Mouse (Mus musculus): ENCODE data around the gene Nacc2. TPM values are rescaled to one million over a fixed set of nuclear protein-coding genes. Genes with fewer than 3 reads are reported as not detected.

Gene Nacc2
- polyA plus RNA-seq, 1 experiment from 2014 or later, result 6.5 TPM

DNA sequence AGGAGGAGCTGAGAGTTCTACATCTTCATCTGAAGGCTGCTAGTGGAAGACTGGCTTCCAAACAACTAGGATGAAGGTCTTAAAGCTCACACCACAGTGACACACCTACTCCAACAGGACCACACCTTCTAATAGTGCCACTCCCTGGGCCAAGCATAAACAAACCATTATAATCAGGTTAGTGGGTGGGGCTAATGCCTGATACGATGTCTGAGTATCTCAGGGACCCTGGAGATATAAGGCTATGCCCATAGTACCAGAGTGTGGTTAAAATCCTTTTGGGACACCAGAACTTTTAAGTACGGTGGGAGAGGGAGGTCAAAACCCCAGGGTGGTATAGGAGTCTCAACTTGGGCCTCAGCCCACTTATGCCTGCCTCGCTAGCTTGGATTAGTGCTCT is 80.4 kb downstream of the Nacc2 start:
- H3K27me3 ChIP-seq (ENCODE audit: control insufficient read depth, insufficient read depth, low read length), result no peaks in the 10 kb centered on the region
- DNase-seq (ENCODE audit: low spot score), result no peak
- H3K27ac ChIP-seq (ENCODE audit: low read depth, low read length), result no peak overlapping the region
- H3K4me3 ChIP-seq (ENCODE audit: low read depth, low read length), result no peak overlapping the region
- ATAC-seq (replicated peaks; ENCODE audit: low FRiP score), result no peak
- H3K9me3 ChIP-seq (ENCODE audit: control insufficient read depth, low read length), result no peaks in the 10 kb centered on the region
- no peaks in the 10 kb centered on the region for H3K4me1 ChIP-seq (replicated peaks; ENCODE audit: control insufficient read depth, insufficient read depth, low read length)
- H3K9ac ChIP-seq (ENCODE audit: low read length), result no peak overlapping the region
- no peaks in the 10 kb centered on the region for H3K36me3 ChIP-seq (ENCODE audit: control insufficient read depth, insufficient read depth, low read length)
- 86% methylated on average over 3 of the region's 3 CpGs for WGBS
- no peak overlapping the region for H3K4me2 ChIP-seq (ENCODE audit: low read depth, low read length, severe bottlenecking)

DNA sequence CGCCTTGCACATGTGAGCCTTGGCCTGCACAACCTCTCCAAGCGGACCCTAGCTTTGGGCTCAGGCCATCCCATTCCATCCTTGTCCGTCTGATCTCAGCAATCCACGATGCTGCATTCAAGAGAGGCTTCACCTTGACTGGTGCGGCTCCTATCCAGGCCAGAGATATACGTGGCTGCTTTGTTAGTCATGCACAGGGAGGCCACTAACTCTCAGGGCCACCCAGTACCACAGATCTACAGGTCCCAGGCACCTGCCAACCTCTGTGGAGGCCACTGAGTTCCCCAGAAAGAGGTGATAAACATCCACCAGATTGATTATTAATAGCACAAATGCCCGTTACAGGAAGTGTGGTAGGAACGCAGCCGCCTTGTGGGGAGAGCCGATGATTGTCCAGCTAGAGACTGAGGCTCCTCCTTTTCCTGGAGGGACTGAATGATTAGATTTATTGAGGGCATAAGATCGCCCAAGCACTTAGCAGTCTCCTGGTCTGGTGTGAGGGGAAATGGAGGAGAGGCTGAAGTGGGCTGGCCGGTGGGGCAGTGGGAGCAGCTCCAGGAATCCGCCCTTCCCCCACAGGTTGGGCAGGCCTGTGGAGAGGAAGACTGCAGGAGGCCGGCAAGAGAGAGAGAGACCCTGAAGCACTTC is 81.7 kb downstream of the Nacc2 start:
- Histone ChIP-seq H3K4me2 (ENCODE audit: low read depth, low read length, severe bottlenecking) (no peak overlapping the region), H3K27me3 (ENCODE audit: control insufficient read depth, insufficient read depth, low read length) (no peaks in the 10 kb centered on the region), H3K4me1 (replicated peaks; ENCODE audit: control insufficient read depth, insufficient read depth, low read length) (no peaks in the 10 kb centered on the region), H3K9me3 (ENCODE audit: control insufficient read depth, low read length) (no peaks in the 10 kb centered on the region), H3K4me3 (ENCODE audit: low read depth, low read length) (no peak overlapping the region), H3K36me3 (ENCODE audit: control insufficient read depth, insufficient read depth, low read length) (no peaks in the 10 kb centered on the region), H3K27ac (ENCODE audit: low read depth, low read length) (no peak overlapping the region), H3K9ac (ENCODE audit: low read length) (no peak overlapping the region)
- DNase-seq (ENCODE audit: low spot score) (no peak), ATAC-seq (replicated peaks; ENCODE audit: low FRiP score) (no peak)
- 62% methylated on average over 14 of the region's 14 CpGs for WGBS

DNA sequence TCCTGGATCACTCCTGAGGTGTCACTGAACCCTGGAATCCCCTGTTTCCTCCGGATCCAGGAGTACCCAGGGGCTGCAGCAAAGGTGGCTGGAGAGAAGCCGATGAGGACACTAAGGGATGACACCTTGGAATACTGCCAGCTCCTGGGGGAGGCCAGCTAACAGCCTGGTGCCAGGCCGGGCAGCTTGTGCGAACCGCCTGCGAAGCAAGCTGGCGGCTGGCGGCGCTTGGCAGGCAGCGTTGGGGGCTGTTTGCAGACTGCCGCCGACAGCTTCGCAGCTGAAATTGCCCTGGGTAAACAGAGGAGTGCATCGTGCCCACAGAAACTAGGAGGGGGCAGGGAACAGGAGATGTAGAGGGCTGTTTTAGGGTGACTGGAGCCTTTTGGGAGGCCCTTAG is 83.1 kb downstream of the Nacc2 start:
- H3K4me1 ChIP-seq (replicated peaks; ENCODE audit: control insufficient read depth, insufficient read depth, low read length), result no peaks in the 10 kb centered on the region
- ATAC-seq (replicated peaks; ENCODE audit: low FRiP score) (no peak), DNase-seq (ENCODE audit: low spot score) (no peak)
- H3K4me2 ChIP-seq (ENCODE audit: low read depth, low read length, severe bottlenecking), result no peak overlapping the region
- 85% methylated on average over 14 of the region's 14 CpGs for WGBS
- H3K27ac ChIP-seq (ENCODE audit: low read depth, low read length), result no peak overlapping the region
- no peak overlapping the region for H3K4me3 ChIP-seq (ENCODE audit: low read depth, low read length)
- no peaks in the 10 kb centered on the region for H3K27me3 ChIP-seq (ENCODE audit: control insufficient read depth, insufficient read depth, low read length)
- H3K9me3 ChIP-seq (ENCODE audit: control insufficient read depth, low read length), result no peaks in the 10 kb centered on the region
- H3K36me3 ChIP-seq (ENCODE audit: control insufficient read depth, insufficient read depth, low read length), result no peaks in the 10 kb centered on the region
- no peak overlapping the region for H3K9ac ChIP-seq (ENCODE audit: low read length)

DNA sequence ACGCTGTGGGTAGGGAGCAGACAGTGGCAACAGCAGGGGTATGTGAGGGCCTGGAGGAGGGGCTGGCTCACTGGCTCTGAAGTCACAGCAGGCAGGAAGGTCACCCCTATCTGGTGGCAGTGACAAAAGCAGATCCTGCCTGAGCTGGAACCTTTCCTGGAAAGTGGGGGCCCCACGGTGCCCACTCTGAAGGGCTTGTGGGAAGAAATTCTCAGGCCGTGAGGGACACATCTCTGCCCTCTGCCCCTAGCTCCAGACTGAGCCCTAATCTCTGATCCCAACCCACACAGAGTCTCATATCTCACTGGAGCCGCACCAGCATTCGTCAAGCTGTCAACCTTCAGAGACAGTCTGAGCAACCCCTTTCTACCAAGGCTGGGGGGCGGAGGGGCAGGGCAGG is 85.6 kb downstream of the Nacc2 start:
- WGBS, result 72% methylated on average over 6 of the region's 6 CpGs
- no peak overlapping the region for H3K4me3 ChIP-seq (ENCODE audit: low read depth, low read length)

DNA sequence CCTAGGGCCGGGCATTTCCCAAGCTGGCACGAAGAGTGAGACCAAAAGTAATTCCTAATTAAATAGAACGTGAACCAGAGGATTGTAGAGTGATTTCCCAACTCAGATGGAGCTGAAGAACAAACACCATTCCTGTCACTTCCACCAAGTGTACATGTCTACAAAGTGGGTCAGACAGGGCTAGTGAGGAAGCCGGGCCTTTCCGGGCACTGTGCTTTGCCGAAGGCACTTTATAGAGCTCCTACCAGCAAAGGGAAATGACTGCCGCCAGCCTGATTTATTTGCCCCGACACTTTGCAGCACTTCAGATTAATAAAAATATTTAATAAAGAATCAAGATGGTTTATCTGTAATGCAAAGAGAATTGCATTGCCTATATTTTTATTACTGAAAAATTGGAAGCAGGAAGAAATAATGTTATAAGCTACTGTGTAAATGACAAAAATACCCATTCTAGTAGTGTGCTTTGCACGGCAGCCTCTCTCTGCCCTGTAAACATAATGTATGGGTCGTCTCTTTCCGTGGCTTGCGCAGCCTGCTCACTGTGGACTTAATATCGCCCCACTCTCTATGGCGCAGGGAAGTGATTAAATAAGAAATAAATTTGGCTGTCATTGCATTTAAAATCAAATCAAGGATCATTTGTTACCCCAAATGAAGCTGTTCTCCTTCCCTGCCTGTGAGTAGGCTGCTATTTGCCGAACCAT is 88.5 kb downstream of the Nacc2 start:
- H3K9me3 ChIP-seq (ENCODE audit: control insufficient read depth, low read length), result no peaks in the 10 kb centered on the region
- no peak overlapping the region for H3K4me2 ChIP-seq (ENCODE audit: low read depth, low read length, severe bottlenecking)
- ATAC-seq (replicated peaks; ENCODE audit: low FRiP score) (no peak), DNase-seq (ENCODE audit: low spot score) (no peak)
- no peak overlapping the region for H3K4me3 ChIP-seq (ENCODE audit: low read depth, low read length)
- H3K27me3 ChIP-seq (ENCODE audit: control insufficient read depth, insufficient read depth, low read length), result no peaks in the 10 kb centered on the region
- no peak overlapping the region for H3K9ac ChIP-seq (ENCODE audit: low read length)
- no peaks in the 10 kb centered on the region for H3K4me1 ChIP-seq (replicated peaks; ENCODE audit: control insufficient read depth, insufficient read depth, low read length)
- H3K27ac ChIP-seq (ENCODE audit: low read depth, low read length), result no peak overlapping the region
- 92% methylated on average over 15 of the region's 15 CpGs for WGBS
- H3K36me3 ChIP-seq (ENCODE audit: control insufficient read depth, insufficient read depth, low read length), result no peaks in the 10 kb centered on the region

More for the DNA sequence above, 85.6 kb downstream of the Nacc2 start:
- Histone ChIP-seq H3K27me3 (ENCODE audit: control insufficient read depth, insufficient read depth, low read length) (no peaks in the 10 kb centered on the region), H3K9ac (ENCODE audit: low read length) (no peak overlapping the region), H3K36me3 (ENCODE audit: control insufficient read depth, insufficient read depth, low read length) (no peaks in the 10 kb centered on the region), H3K4me1 (replicated peaks; ENCODE audit: control insufficient read depth, insufficient read depth, low read length) (no peaks in the 10 kb centered on the region), H3K27ac (ENCODE audit: low read depth, low read length) (no peak overlapping the region), H3K4me2 (ENCODE audit: low read depth, low read length, severe bottlenecking) (no peak overlapping the region), H3K9me3 (ENCODE audit: control insufficient read depth, low read length) (no peaks in the 10 kb centered on the region)
- no peak for DNase-seq (ENCODE audit: low spot score)
- no peak for ATAC-seq (replicated peaks; ENCODE audit: low FRiP score)

DNA sequence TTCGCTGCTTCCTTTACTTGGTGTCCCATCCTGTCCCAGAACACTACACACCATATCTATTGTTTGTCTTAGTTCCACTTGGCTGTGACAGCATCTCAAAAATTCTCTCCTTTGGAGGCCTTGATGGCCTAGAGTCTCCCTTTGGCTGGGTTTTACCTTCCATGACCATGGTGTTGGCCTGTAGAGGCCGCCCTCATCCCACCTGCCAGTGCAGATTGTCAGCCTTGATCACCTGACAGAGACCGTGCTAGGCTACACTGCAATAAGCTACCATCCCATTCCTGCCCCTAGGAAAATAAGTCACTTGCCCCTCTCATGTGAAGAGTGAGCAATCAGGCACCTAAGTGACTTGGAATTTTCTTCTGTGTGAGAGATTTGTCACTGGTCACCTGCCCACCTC is 92.7 kb downstream of the Nacc2 start:
- WGBS, result 51% methylated on average over 3 of the region's 3 CpGs
- Histone ChIP-seq H3K36me3 (ENCODE audit: control insufficient read depth, insufficient read depth, low read length) (no peaks in the 10 kb centered on the region), H3K27ac (ENCODE audit: low read depth, low read length) (no peak overlapping the region), H3K4me1 (replicated peaks; ENCODE audit: control insufficient read depth, insufficient read depth, low read length) (no peaks in the 10 kb centered on the region), H3K9me3 (ENCODE audit: control insufficient read depth, low read length) (no peaks in the 10 kb centered on the region), H3K4me3 (ENCODE audit: low read depth, low read length) (no peak overlapping the region), H3K4me2 (ENCODE audit: low read depth, low read length, severe bottlenecking) (no peak overlapping the region), H3K9ac (ENCODE audit: low read length) (no peak overlapping the region), H3K27me3 (ENCODE audit: control insufficient read depth, insufficient read depth, low read length) (no peaks in the 10 kb centered on the region)
- DNase-seq (ENCODE audit: low spot score) (no peak), ATAC-seq (replicated peaks; ENCODE audit: low FRiP score) (no peak)

DNA sequence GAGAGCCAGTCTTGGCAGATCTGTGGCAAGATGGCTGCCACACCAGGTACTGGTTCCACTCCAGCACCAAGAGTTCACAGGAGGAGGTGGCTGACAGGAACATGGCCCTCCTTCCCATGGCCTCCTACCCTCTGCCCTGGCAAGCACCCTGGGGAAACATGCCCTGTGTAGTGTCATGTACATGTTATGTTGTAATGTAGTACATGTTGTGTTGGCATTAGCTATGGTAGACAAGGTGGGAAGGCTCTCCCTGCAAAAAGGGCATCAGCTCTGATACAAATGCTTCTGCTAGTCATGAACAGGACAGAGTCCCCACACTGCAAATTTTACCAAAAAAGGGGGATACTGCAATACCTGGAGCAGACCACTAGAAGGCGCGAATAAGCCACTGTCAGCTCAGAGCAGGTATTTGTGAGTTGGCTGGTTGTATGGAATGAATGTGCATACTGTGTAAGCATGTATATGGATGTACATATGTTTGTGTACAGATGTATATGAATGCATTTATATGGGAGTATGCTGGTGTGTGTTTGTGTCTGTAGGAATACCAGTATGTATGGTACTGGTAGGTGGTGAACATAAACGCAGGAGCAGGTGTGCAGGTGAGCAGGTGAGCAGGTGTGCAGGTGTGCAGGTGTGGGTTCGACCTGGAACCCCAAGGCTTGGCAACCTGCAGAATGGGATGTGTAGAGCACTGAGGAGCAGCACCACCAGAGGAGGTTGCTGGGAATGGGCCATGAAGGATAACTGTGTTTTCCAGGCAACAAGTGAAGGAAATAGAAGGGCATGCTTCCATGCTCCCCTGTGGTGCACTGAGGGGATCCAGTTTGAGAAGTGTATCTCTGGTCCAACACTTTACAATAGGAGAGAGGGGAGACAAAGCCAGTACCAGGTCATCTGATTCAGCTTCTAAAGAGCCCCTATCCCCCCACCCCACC is 98.6 kb downstream of the Nacc2 start:
- H3K27me3 ChIP-seq (ENCODE audit: control insufficient read depth, insufficient read depth, low read length), result no peaks in the 10 kb centered on the region
- no peak for ATAC-seq (replicated peaks; ENCODE audit: low FRiP score)
- H3K4me3 ChIP-seq (ENCODE audit: low read depth, low read length), result no peak overlapping the region
- peaks cover 9% of the 10 kb centered on the region for H3K4me1 ChIP-seq (replicated peaks; ENCODE audit: control insufficient read depth, insufficient read depth, low read length)
- no peak overlapping the region for H3K9ac ChIP-seq (ENCODE audit: low read length)
- DNase-seq (ENCODE audit: low spot score), result peak; percentile 61
- no peak overlapping the region for H3K4me2 ChIP-seq (ENCODE audit: low read depth, low read length, severe bottlenecking)
- H3K27ac ChIP-seq (ENCODE audit: low read depth, low read length), result no peak overlapping the region
- no peaks in the 10 kb centered on the region for H3K9me3 ChIP-seq (ENCODE audit: control insufficient read depth, low read length)
- no peaks in the 10 kb centered on the region for H3K36me3 ChIP-seq (ENCODE audit: control insufficient read depth, insufficient read depth, low read length)
- 34% methylated on average over 4 of the region's 4 CpGs for WGBS

DNA sequence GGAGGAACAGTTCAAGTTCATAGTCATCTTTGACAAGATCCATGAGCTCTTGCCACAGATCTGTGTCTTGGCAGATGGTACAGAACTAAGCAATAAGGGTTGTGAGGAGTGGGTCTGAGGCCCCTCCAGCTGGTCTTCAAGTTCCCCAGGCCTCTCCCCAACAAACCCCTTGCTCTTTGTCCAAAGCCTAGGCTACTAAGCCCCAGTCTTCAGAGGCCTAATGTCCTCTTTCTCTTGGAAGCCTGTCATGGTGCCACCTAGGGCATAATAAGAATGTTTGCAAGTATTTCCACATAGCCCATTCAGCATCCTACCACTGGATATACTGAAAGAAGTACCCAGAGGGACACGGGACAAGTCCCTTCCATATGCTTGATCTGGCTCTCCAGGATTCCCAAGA is 100.4 kb downstream of the Nacc2 start:
- H3K27me3 ChIP-seq (ENCODE audit: control insufficient read depth, insufficient read depth, low read length), result no peaks in the 10 kb centered on the region
- peaks cover 9% of the 10 kb centered on the region for H3K4me1 ChIP-seq (replicated peaks; ENCODE audit: control insufficient read depth, insufficient read depth, low read length)
- no peak overlapping the region for H3K27ac ChIP-seq (ENCODE audit: low read depth, low read length)
- no peak overlapping the region for H3K4me2 ChIP-seq (ENCODE audit: low read depth, low read length, severe bottlenecking)
- 78% methylated on average over 1 of the region's 1 CpGs for WGBS
- ATAC-seq (replicated peaks; ENCODE audit: low FRiP score), result no peak
- no peak overlapping the region for H3K4me3 ChIP-seq (ENCODE audit: low read depth, low read length)
- DNase-seq (ENCODE audit: low spot score), result no peak
- H3K9me3 ChIP-seq (ENCODE audit: control insufficient read depth, low read length), result no peaks in the 10 kb centered on the region
- H3K36me3 ChIP-seq (ENCODE audit: control insufficient read depth, insufficient read depth, low read length), result no peaks in the 10 kb centered on the region
- H3K9ac ChIP-seq (ENCODE audit: low read length), result no peak overlapping the region
